Mouse (Mus musculus): Measurements from ENCODE around the gene Cdk4. TPM values are rescaled to one million over a fixed set of nuclear protein-coding genes. Genes with fewer than 3 reads are reported as not detected.
A peak's percentile ranks its signal among the peaks of the same experiment; 100 is the strongest.
"Not testable (repeated sequence)": the region's sequence is repeated elsewhere in the genome, so short reads cannot be mapped to it uniquely, and the experiment has no call there.

Cdk4 gene
- polyA plus RNA-seq, 1 experiment, result 106 TPM

DNA sequence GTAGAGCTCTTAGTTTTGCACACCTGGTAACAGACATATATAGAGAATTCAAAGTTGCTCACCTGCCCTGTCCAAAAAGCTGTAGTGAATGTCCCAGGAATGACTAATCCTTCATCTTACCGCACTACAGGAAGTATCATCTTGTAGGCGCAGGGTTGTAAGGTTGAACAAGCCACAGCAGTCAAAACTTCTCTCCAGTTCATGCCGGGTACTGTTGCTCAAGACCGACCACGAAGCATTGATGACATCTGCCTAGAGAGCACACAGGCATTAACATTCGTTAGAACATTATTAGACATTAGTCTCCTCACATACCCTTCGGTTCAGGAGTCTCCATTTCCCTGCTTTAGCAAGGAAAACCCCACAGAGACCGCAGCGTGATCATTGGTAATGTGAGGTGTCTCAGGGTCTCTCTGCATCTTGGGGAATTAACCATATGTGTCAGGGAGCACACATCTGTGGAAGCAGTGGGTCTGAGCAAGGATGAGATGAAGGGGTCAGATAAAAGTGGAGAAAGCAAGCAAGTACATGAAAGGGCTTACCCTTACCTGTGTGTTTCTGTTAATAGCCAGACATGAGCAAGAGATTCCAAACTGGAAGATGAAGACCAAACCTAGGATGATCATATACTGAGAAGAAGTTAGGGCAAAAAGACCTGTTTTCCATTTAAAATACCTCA, 5.2 kb downstream of the Cdk4 start:
- no peak for TF ChIP-seq CTCF (IDR thresholded peaks at IDR 0.05; ENCODE audit: extremely low read depth, insufficient read depth, insufficient read length, insufficient replicate concordance)
- no peak for TF ChIP-seq POLR2A (IDR thresholded peaks at IDR 0.05; ENCODE audit: low read depth, low read length)
- peaks cover 8% of the 10 kb centered on the region for H3K36me3 ChIP-seq (ENCODE audit: control insufficient read depth, insufficient read depth, low read length)
- H3K4me1 ChIP-seq (ENCODE audit: control insufficient read depth, insufficient read depth, insufficient read length), result peaks cover 8% of the 10 kb centered on the region; the same call in 1 of the 2 replicates
- WGBS, result 62% methylated on average over 9 of the region's 9 CpGs
- H3K27me3 ChIP-seq (ENCODE audit: control insufficient read depth, insufficient read depth, low read length), result no peaks in the 10 kb centered on the region
- no peak overlapping the region for H3K27ac ChIP-seq (ENCODE audit: insufficient read depth, low read length)
- no peak for DNase-seq (ENCODE audit: low read depth in 1 of 2, low spot score in 2 of 2)
- no peak overlapping the region for H3K4me3 ChIP-seq (ENCODE audit: extremely low read depth, insufficient read depth, insufficient read length)

DNA sequence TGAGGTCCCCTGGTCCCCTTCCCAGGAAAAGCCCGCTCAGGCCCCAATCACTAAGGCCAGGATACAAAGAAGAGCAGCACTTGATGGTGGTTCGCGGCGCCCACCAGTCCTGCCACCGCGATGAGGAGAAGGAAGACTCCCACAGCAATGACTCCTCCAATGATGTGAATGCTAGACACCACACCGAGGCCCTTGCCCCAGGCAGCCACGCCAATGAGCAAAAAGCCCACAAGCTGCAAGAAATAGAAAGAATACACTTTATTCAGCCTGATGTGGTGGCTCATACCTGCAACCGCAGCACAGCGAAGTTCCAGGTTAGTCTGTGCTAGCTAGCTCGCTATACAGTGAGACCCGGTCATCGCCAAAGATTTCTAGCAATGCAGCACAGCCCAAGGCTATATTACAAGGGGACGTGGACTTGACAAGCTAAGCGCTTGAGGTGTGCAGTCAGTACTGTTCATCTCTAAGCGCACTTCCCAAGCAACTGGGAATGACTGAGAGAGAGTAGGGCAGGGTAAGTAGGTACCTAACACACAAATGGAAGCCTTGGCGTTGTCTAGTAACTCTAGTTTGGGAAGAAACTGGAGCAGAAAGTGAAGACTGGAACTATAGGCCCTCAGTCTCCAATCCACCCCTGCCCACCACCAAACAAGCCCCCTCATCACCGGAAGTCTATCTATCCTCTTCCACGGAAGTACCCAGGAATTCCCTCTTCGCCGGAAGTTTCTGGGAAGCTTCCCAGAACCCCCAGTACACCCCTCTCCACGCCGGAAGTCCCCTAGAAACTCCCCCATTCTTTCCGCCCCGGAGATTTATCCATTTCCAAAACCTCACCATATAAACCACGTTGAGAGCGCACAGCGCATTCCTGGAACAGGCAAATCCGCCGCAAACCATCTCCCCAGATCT, 6.2 kb downstream of the Cdk4 start:
- Histone ChIP-seq H3K27me3 (ENCODE audit: control insufficient read depth, insufficient read depth, low read length) (no peaks in the 10 kb centered on the region), H3K36me3 (ENCODE audit: control insufficient read depth, insufficient read depth, low read length) (peaks cover 8% of the 10 kb centered on the region), H3K4me1 (ENCODE audit: control insufficient read depth, insufficient read depth, insufficient read length) (peaks cover 4% of the 10 kb centered on the region; the same call in 1 of the 2 replicates), H3K27ac (ENCODE audit: insufficient read depth, low read length) (no peak overlapping the region; the same call in 1 of the 2 replicates), H3K4me3 (ENCODE audit: extremely low read depth, insufficient read depth, insufficient read length) (peak overlapping the region; percentile 60)
- 12% methylated on average over 30 of the region's 30 CpGs for WGBS
- TF ChIP-seq POLR2A (IDR thresholded peaks at IDR 0.05; ENCODE audit: low read depth, low read length) (no peak), CTCF (IDR thresholded peaks at IDR 0.05; ENCODE audit: extremely low read depth, insufficient read depth, insufficient read length, insufficient replicate concordance) (no peak)
- no peak for DNase-seq (ENCODE audit: low read depth in 1 of 2, low spot score in 2 of 2)

DNA sequence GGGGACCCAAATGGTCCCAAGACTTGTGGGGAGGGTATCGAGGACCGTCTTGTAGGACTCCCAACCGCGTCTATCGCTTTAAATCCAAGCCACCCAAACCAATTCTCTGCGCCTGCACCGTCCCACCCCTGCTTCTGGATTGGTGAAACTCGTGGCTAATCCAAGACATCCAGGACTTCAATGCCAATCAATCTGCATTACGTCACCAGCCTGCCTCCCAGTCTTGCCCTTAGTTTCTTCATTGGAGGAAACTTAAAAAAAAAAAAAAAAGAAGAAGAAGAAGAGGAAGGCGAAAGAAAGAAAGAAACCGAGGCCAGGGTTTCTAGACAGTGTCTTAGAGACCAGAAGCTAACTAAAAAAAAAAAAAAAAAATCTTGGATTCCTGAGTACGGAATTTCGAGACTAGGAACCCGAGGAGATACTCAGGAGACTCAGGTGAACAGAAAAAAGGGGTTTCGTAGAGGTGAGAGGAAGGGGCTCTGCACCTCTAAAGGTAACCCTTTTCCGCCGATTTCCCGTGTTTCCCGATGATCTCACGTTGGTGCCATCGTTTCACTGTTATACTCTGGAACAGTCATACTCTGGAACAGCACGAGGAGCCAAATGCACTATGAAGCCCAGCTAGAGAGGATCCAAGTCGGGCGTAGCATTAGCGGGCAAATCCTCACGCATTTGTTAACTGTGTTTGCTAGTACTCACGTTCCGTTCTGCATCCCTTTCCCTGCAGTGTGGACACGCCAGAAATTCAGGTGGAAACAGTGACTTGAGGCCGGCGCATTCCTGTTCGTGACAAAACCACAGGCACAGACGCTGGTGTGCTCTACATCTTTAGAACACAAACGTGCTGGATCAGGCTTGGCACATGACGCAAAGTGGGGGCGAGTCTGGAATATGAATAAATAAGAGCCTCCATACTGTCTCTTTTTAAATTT, 7.1 kb downstream of the Cdk4 start, which contains the start of gene Tspan31:
Gene Tspan31 (minus strand): TSS at position 75 of the 932 bp plus-strand sequence.
- Histone ChIP-seq H3K4me1 (ENCODE audit: control insufficient read depth, insufficient read depth, insufficient read length) (peaks cover 4% of the 10 kb centered on the region; the same call in 1 of the 2 replicates), H3K27ac (ENCODE audit: insufficient read depth, low read length) (no peak within 1 kb of the TSS; the same call in 1 of the 2 replicates), H3K36me3 (ENCODE audit: control insufficient read depth, insufficient read depth, low read length) (peaks cover 8% of the 10 kb centered on the region), H3K4me3 (ENCODE audit: extremely low read depth, insufficient read depth, insufficient read length) (peak within 1 kb of the TSS; percentile 63), H3K27me3 (ENCODE audit: control insufficient read depth, insufficient read depth, low read length) (no peaks in the 10 kb centered on the region)
- TF ChIP-seq POLR2A (IDR thresholded peaks at IDR 0.05; ENCODE audit: low read depth, low read length) (no peak), CTCF (IDR thresholded peaks at IDR 0.05; ENCODE audit: extremely low read depth, insufficient read depth, insufficient read length, insufficient replicate concordance) (no peak)
- peak; percentile 59 to 62 for DNase-seq (ENCODE audit: low read depth in 1 of 2, low spot score in 2 of 2)
- WGBS, result 1% methylated on average over 36 of the region's 36 CpGs

DNA sequence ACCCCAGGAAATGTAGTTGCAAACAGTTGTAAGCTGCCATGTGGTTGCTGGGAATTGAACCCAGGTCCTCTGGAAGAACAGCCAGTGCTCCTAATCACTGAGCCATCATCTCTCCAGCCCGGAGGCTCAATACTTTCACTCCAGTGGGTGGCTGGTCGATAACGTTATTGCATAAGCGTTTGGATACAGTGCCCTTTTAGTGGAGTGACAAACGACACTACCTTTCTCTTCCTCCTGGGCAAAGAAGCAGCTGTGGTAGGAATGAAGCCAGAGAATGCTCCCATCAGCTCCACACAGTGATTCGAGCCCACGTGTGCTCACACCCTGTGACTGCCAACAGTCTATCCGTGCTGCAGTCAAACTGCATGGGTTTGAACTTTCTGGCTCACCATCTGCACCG, 7.9 kb downstream of the Cdk4 start:
- 76% methylated on average over 9 of the region's 9 CpGs for WGBS
- Histone ChIP-seq H3K27ac (ENCODE audit: insufficient read depth, low read length) (no peak overlapping the region), H3K4me3 (ENCODE audit: extremely low read depth, insufficient read depth, insufficient read length) (no peak overlapping the region), H3K27me3 (ENCODE audit: control insufficient read depth, insufficient read depth, low read length) (no peaks in the 10 kb centered on the region), H3K36me3 (ENCODE audit: control insufficient read depth, insufficient read depth, low read length) (peaks cover 3% of the 10 kb centered on the region; the same call in 1 of the 2 replicates), H3K4me1 (ENCODE audit: control insufficient read depth, insufficient read depth, insufficient read length) (peaks cover 4% of the 10 kb centered on the region; the same call in 1 of the 2 replicates)
- no peak for DNase-seq (ENCODE audit: low read depth in 1 of 2, low spot score in 2 of 2)
- TF ChIP-seq POLR2A (IDR thresholded peaks at IDR 0.05; ENCODE audit: low read depth, low read length) (no peak), CTCF (IDR thresholded peaks at IDR 0.05; ENCODE audit: extremely low read depth, insufficient read depth, insufficient read length, insufficient replicate concordance) (no peak)

DNA sequence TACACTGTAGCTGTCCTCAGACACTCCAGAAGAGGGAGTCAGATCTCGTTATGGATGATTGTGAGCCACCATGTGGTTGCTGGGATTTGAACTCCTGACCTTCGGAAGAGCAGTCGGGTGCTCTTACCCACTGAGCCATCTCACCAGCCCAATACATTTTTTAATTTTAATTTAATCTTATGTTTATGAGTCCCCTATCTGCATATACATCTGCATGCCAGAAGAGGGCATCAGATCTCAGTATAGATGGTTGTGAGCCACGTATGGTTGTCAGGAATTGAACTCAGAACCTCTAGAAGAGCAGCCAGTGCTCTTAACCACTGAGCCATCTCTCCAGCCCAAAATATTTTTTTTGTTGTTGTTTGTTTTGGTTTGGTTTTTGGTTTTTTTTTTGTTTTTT, 8.9 kb downstream of the Cdk4 start:
- H3K27me3 ChIP-seq (ENCODE audit: control insufficient read depth, insufficient read depth, low read length); H3K27ac ChIP-seq (ENCODE audit: insufficient read depth, low read length); DNase-seq (ENCODE audit: low read depth in 1 of 2, low spot score in 2 of 2); H3K36me3 ChIP-seq (ENCODE audit: control insufficient read depth, insufficient read depth, low read length); H3K4me1 ChIP-seq (ENCODE audit: control insufficient read depth, insufficient read depth, insufficient read length); H3K4me3 ChIP-seq (ENCODE audit: extremely low read depth, insufficient read depth, insufficient read length): not testable (repeated sequence)
- WGBS, result 76% methylated on average over 4 of the region's 4 CpGs

DNA sequence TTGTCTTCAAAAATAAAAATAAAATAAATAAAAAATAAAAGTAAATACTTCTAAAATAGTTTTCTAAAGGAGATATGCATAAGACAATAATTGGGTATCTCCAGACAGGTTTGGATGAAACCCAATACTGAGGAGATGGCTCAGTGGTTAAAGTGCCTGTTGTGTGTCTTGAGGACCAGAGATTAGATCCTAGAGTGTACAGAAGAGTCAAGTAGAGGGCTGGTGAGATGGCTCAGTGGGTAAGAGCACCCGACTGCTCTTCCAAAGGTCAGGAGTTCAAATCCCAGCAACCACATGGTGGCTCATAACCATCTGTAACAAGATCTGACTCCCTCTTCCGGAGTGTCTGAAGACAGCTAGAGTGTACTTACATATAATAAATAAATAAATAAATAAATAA, 9.6 kb downstream of the Cdk4 start:
- not testable (repeated sequence) for H3K4me3 ChIP-seq (ENCODE audit: extremely low read depth, insufficient read depth, insufficient read length); H3K4me1 ChIP-seq (ENCODE audit: control insufficient read depth, insufficient read depth, insufficient read length); H3K27ac ChIP-seq (ENCODE audit: insufficient read depth, low read length); DNase-seq (ENCODE audit: low read depth in 1 of 2, low spot score in 2 of 2); H3K27me3 ChIP-seq (ENCODE audit: control insufficient read depth, insufficient read depth, low read length); H3K36me3 ChIP-seq (ENCODE audit: control insufficient read depth, insufficient read depth, low read length)
- 82% methylated on average over 2 of the region's 2 CpGs for WGBS
